Mouse (Mus musculus) gastrocnemius, adult 2 months (tissue): ENCODE results near the gene Serpinb9. TPM values are rescaled to one million over a fixed set of nuclear protein-coding genes. Genes with fewer than 3 reads are reported as not detected.
A peak's percentile ranks its signal among the peaks of the same experiment; 100 is the strongest.
"Not testable (repeated sequence)": the region's sequence is repeated elsewhere in the genome, so short reads cannot be mapped to it uniquely, and the experiment has no call there.

Source experiments
- DNase-seq: peaks from one replicate; pipeline ENCODE4 v3.0.0; 2022
- H3K27ac ChIP-seq: fragments of 200-600 bp; 2 replicates; pipeline ENCODE4 v1.8.1; 2022; ENCODE audit warnings: mild to moderate bottlenecking
- H3K4me3 ChIP-seq: fragments of 200-600 bp; 2 replicates; pipeline ENCODE4 v1.8.1; 2022; ENCODE audit warnings: mild to moderate bottlenecking, moderate library complexity
- CTCF ChIP-seq: fragments of 200-600 bp; IDR thresholded peaks from 2 replicates; pipeline ENCODE4 v1.8.1; 2022; ENCODE audit warnings: antibody characterized with exemption, mild to moderate bottlenecking, moderate library complexity
- intact Hi-C: fragments of 180-260 bp; cut with DNase I; formaldehyde crosslinking; loops from one replicate; pipeline ENCODE4 v1.15.1; 2025
- long read RNA-seq, 2 experiments: library from polyadenylated mRNA; stranded (forward); transcript quantifications; one replicate each; pipeline ENCODE4 v2.0.0; 2021
- total RNA-seq, 2 experiments: library from RNA; stranded (reverse); gene quantifications; 2 replicates each; pipeline ENCODE4 v1.2.3; 2021

The Serpinb9 gene
- 1 to 10 TPM; 1.5 to 2.3 TPM for total RNA-seq
- long read RNA-seq, experiment 1, transcript Serpinb9-201 (7 exons, 3,397 nt) = major isoform, 5 of 5 reads
- long read RNA-seq, experiment 1, partial matches to known transcripts = 0 of 5 reads
- long read RNA-seq, experiment 1, other reads (novel, unspliced or antisense) = 0 of 5 reads
- long read RNA-seq, experiment 2, partial matches to known transcripts = 0 of 3 reads
- long read RNA-seq, experiment 2, other reads (novel, unspliced or antisense) = 0 of 3 reads

DNA sequence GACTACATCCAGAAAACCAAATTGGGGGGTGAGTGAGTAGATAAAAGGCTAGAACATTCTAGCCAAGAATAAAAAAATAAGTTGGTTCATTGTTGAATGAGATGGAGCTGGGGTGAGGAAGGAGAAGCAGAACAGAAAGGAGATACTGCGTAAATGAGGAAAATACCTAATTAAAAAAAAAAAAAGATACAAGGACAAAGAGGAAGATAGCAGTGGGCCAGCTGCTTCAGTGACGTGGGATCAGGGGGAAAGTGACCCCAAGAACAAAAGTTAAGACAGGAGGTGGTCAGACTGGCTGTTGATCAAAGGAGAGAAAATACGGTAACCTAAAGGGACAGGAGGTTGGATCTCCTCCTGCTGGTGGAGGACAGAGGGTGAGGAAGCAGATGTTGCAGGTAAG lies at the start of gene Serpinb9:
TSS of gene Serpinb9 (plus strand) at position 301 of the 400 bp plus-strand sequence.
- Histone ChIP-seq H3K4me3 (peak within 1 kb of the TSS; percentile 75), H3K27ac (peak within 1 kb of the TSS; percentile 89)
- DNase-seq = no peak
- intact Hi-C loops = loop anchor here (5.0 kb wide), 2 partner anchors 74 to 101 kb away; partner anchors contain the start of gene Serpinb1b
- TF ChIP-seq CTCF = no peak

DNA sequence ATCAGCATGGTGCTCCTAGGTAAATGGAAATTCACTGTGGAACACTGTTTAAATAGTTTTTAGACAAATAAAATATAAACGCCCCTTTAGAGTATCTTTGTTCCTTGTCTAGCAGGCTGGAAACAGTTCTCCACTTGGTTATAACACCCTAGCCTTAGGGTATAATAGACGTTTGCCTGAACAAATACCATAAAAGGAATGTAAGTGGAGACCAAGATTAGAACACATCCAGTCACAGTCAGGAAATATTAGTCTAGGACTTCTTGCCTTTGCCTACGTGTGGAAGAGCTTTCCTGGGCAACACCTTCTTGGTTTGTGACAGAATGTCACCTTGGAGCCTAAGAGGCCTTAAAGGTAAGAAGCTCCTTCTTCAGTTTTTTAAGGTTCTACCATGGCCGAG lies 46.5 kb upstream of the Serpinb9 start:
- no peak overlapping the region for H3K27ac ChIP-seq
- TF ChIP-seq CTCF = no peak
- no peak overlapping the region for H3K4me3 ChIP-seq
- DNase-seq = no peak
- intact Hi-C loops = no loop called here

DNA sequence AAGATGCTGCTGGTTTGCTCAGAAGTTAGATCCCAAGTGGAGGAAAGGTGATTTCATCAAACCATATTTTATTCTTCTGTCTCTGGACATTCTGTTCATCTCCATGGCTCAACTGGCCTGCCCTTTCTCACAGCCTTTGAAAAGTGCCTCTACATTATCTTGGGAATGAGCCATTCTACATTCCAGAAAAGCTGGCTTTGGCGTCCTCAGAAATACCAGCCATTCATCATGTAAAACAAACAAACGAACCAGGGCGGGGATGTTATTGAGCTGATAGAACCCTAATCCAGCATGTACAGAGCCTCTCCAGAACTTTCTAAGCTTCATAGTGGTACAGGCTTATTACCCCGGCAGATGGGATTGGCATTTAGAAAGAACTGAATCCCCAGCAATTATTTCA lies 45.1 kb upstream of the Serpinb9 start:
- no peak for TF ChIP-seq CTCF
- intact Hi-C loops = no loop called here
- no peak overlapping the region for H3K27ac ChIP-seq
- H3K4me3 ChIP-seq = no peak overlapping the region
- DNase-seq = no peak

DNA sequence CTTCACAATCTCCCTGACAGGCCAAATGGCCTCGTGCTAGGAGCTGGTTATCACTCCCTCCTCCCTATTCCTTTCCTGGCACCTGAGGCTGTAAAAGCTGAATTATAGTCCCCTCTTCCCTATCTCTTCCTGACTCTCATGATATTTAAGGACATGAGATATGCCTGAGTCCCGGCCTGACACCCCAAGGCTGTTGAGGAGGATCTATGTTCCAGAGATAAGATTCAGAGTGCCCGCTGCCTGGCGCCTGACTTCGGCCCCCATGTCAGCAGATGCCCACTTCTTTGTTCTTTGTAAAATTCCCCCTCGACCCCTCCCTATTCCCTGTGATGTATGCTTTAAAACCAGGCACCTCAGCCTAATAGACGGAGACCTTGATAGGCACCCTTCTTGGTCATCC lies 44.5 kb upstream of the Serpinb9 start:
- intact Hi-C loops, DNase-seq, H3K27ac ChIP-seq, H3K4me3 ChIP-seq: not testable (repeated sequence)

DNA sequence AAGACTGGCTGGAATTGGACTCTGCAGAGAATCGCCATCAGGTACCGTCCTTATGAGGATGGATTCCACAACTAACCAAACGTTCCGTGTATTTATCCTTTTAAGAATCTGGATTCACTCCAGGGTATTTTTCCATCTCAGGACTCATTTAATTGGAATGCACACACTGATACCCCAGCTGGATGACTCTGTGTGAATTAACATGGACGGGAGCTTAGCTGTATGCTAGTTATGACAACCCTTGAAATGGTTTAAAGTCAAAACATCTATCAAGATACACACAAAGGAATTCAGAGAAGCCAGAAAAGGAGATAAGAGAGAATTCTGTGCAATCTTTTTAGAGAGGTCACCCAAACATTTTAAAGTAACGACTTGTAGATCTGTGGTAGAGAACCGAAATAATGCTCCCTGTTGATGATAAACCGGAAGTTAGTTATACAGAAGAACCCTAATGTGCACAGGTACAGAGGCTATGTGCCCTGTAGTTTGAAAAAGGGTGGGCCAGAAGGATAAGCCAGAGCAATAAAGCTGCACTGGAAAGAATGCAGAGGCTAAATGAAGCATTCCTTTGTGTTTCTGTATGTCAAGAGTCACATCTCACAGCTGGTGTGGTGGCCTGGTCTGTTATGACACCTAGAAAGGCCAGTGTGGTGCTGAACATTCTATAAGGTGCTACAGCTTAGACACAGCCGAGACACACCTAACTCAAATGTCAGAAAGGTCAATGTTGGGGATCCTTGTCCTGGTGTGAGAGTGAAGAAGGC lies 38.9 kb upstream of the Serpinb9 start:
- intact Hi-C loops = loop anchor here (5.0 kb wide), 1 partner anchor 42 kb away; no protein-coding TSS in a partner anchor
- peak overlapping the region; percentile 81; the same call in 1 of the 2 replicates for H3K27ac ChIP-seq
- DNase-seq = no peak
- TF ChIP-seq CTCF = no peak
- no peak overlapping the region for H3K4me3 ChIP-seq

DNA sequence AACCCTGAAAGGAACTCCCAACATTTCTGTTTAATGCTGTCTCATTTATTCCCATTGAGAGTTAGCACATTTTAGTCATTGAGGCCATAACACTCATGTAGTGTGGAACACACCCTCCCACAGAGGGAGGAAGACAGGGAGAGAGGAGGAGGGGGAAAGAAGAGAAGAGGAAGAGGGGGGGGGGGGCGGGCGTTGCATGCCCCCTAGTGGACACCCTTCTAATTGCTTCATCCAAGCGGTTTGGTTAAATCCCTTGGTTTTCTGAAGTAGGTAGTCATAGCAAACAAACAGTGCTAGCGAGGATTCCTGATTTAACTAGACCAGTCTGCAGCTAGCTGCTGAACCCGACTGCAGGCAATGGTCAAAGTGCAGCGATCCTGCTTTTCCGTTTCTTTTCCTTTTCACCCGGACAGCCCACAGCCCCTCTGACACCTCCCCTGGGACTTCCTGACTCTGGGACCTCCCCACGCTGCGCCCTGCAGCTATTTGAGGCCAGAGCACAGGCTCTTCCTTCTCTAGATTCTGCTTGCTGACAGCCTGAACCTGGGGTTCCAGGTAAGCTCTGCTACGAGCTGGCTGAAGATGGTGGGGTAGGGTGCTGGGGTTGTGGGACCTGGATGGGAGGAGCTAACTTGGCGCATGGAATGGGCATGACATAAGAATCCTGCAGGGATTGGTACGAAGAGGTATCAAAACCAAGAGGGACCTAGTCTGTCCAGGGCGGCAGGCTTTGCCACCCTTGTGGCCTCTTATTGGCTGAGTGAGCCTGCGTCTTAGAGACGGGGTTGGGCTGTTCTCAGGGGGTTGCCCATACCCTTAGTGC lies 37.9 kb upstream of the Serpinb9 start, which contains the start of gene Serpinb6b:
TSS of gene Serpinb6b (plus strand) at position 221 of the 823 bp plus-strand sequence.
- peak; percentile 88; the same call in 1 of the 2 replicates for TF ChIP-seq CTCF
- DNase-seq = peak; percentile 23
- peak within 1 kb of the TSS; percentile 75 for H3K4me3 ChIP-seq
- intact Hi-C loops = loop anchor here (1.0 to 5.0 kb wide), 3 partner anchors 43 to 107 kb away; no protein-coding TSS in a partner anchor
- H3K27ac ChIP-seq = peak within 1 kb of the TSS; percentile 81

DNA sequence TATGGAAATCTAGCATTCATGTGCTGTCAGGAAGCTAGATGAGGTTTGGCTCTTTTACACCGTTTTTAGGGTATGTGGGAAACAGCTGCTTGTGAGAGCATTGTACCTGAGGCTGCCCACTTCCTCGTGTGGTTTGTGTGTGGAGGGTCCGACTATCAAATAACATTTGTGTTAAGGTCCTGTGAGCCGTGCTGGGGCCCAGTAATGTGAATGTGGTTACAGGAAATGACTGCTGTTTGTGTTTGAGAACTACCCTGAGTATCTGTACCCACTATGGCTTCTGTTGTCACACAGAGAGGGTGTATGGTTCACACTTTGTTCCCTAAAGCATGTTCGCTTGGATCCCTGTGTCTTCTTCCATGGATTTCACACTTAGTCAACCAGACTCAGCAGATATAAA lies 36.9 kb upstream of the Serpinb9 start:
- intact Hi-C loops = loop anchor here (5.0 kb wide), 1 partner anchor 106 kb away; no protein-coding TSS in a partner anchor
- no peak overlapping the region for H3K27ac ChIP-seq
- peak overlapping the region; percentile 75 for H3K4me3 ChIP-seq
- no peak for DNase-seq
- TF ChIP-seq CTCF = no peak

DNA sequence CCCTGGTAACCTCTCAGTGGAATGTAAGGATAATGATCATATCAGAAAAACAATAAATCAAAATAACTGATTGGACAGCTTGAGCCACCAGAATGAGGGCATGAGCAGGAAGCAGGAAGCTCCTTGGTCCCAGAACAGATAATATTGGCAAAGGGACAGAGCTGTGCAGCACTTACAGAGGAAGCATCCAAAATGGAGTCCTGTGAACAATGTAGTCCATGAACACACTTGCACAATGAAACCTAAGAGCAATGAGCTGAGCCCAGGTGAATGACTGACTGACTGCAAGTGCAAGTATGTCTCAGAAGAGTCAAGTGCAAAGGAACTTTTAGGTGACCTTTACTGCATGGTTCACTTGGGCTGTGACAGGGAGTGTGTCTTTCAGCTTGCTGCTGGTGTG lies 35.8 kb upstream of the Serpinb9 start:
- no peak for TF ChIP-seq CTCF
- Histone ChIP-seq H3K4me3 (no peak overlapping the region), H3K27ac (no peak overlapping the region)
- intact Hi-C loops = loop anchor here (5.0 kb wide), 1 partner anchor 105 kb away; no protein-coding TSS in a partner anchor
- DNase-seq = no peak

DNA sequence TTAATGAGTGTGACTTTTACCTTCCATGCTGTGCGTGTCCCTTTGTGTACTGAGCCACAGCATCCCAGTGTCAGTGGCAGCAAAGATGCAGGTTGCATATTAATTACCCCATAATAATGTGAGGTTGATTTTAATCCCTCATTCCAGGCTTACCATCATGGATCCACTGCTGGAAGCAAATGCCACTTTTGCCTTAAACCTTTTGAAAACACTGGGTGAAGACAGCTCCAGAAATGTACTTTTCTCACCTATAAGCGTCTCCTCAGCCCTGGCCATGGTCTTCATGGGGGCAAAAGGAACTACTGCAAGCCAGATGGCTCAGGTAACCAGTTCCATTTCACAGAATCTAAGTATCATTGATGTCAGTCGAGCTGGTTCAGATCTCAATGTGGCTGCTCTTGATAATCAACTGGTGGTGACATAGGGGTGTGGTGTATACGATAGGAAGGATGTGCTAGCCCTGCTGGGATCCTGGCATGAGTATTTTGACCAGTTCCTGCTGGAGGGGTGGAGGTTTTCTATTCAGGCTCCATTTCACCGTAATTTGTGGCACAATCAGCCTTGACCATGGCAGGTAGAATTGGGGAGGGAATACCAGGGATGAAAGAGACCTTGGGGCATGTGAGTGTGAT lies 34.6 kb upstream of the Serpinb9 start:
- Histone ChIP-seq H3K27ac (no peak overlapping the region), H3K4me3 (no peak overlapping the region)
- DNase-seq = no peak
- TF ChIP-seq CTCF = no peak
- intact Hi-C loops = loop anchor here (5.0 kb wide), 1 partner anchor 104 kb away; no protein-coding TSS in a partner anchor

DNA sequence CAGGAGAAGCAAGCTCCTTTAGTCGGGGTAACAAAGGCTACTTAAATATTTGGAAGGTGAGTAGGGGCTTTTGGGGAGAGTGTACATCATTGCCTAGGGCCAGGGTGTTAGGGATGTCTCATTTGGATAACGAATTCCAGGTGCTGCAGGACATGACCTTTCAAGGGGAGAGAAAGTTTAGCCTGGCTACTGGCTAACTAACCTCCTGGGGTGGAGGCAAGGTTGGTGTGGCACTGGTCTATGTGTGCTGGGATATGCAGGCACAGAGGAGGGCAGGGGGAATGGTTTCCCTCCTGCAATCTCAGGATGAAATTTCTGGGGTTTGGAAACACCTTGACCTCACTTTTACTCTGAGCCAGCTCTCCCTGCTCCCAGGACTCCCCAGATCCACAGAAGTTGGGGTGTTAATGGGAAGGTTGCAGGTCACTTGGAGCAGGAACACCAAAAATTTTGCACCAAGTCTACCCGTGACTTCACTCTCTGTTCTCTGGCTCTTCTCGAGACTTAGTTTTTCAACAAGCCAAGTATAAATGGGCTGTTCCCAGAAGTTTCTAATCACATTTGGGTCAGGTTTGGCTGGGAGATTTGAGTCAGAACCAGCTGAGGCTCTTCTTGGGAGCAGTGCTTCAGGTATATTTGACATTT lies 33.9 kb upstream of the Serpinb9 start:
- no peak overlapping the region for H3K4me3 ChIP-seq
- TF ChIP-seq CTCF = no peak
- intact Hi-C loops = loop anchor here (5.0 kb wide), 1 partner anchor 103 kb away; no protein-coding TSS in a partner anchor
- no peak for DNase-seq
- H3K27ac ChIP-seq = no peak overlapping the region

DNA sequence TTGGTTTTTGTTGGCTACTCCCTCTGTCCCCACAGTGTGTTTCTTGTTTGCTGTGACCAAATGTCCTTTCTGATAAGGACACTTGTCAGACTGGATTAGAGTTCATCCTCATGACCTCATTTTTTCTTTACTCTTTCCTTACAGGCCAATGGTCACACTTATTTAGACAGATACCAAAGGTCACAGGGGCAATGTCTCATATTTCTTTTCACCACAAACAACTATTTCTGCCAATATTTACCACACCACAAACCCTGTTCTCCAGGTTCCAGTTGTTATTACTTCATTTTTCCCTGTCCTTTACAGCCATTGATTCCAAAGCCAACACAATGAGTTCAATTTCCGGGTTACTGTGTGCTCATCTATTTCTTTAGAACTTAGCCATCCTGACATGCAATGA lies 33.4 kb upstream of the Serpinb9 start:
- Histone ChIP-seq H3K27ac (no peak overlapping the region), H3K4me3 (no peak overlapping the region)
- DNase-seq = no peak
- no peak for TF ChIP-seq CTCF
- intact Hi-C loops = loop anchor here (5.0 kb wide), 1 partner anchor 103 kb away; no protein-coding TSS in a partner anchor
